Mouse (Mus musculus): ENCODE results near the gene Slc35d2. TPM values are rescaled to one million over a fixed set of nuclear protein-coding genes. Genes with fewer than 3 reads are reported as not detected.
"Not testable (repeated sequence)": the region's sequence is repeated elsewhere in the genome, so short reads cannot be mapped to it uniquely, and the experiment has no call there.

Slc35d2 gene
- total RNA-seq, 2 experiments from 2014 or later, result 0.84 to 0.89 TPM

- intact Hi-C loops (cut with DNase I), result no loop called here
- Histone ChIP-seq H3K4me3 (no peak overlapping the region), H3K27ac (no peak overlapping the region)
- TF ChIP-seq CTCF (IDR thresholded peaks at IDR 0.05), result no peak
- DNase-seq, result no peak
These were observed 47.9 kb downstream of the Slc35d2 start for GRCm38 (mm10) chr13:64081012-64081919.

- intact Hi-C loops (cut with DNase I), result no loop called here
- no peak for TF ChIP-seq CTCF (IDR thresholded peaks at IDR 0.05)
- no peak for DNase-seq
- Histone ChIP-seq H3K4me3 (no peak overlapping the region), H3K27ac (no peak overlapping the region)
These were observed 51.6 kb downstream of the Slc35d2 start for GRCm38 (mm10) chr13:64077591-64077990.

DNA sequence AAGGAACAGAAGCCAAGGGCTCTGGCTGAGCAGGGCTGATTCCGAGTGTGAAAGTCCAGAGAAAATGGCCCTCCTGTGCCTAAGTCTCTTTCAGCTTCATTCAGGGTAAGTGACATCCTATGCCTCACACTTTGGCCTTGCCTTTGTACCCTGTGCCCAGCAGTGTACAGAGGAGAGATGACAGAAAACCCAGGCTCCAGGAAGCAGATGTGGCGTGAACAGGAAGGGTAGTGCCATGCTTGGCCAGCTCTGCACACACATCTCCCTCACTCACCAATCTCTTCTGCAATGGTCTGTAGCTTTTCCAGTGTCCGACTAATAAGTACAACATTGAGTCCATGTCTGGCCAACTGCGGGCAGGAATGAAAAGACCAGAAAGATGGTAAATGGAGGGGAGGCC lies 53.1 kb downstream of the Slc35d2 start:
- no peak for DNase-seq
- TF ChIP-seq CTCF (IDR thresholded peaks at IDR 0.05), result no peak
- intact Hi-C loops (cut with DNase I), result no loop called here
- no peak overlapping the region for H3K27ac ChIP-seq
- no peak overlapping the region for H3K4me3 ChIP-seq

DNA sequence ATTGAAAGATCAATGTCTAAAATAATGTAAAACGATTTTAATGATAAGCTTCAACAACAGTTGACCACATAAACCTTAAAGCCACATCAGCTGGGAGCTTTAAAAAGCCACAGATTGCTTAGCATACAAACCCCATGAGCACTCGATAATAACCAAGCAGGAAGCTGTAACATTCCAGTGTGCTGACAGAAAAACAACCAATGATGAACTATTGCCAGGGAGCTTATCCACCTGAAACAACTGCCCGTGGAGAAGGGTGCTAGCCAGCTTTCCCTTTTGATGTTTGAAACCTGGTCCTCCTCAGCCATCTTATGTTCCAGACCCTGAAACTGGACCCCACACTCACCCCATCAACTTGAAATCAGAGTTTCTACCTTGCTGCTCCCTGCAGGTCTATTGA lies 62.5 kb downstream of the Slc35d2 start:
- no peak overlapping the region for H3K27ac ChIP-seq
- intact Hi-C loops (cut with DNase I), result no loop called here
- DNase-seq, result no peak
- H3K4me3 ChIP-seq, result no peak overlapping the region
- no peak for TF ChIP-seq CTCF (IDR thresholded peaks at IDR 0.05)

- no peak overlapping the region for H3K27ac ChIP-seq
- no peak for TF ChIP-seq CTCF (IDR thresholded peaks at IDR 0.05)
- intact Hi-C loops (cut with DNase I), result no loop called here
- no peak for DNase-seq
- no peak overlapping the region for H3K4me3 ChIP-seq
These were observed 64.9 kb downstream of the Slc35d2 start for GRCm38 (mm10) chr13:64064276-64064675.

DNA sequence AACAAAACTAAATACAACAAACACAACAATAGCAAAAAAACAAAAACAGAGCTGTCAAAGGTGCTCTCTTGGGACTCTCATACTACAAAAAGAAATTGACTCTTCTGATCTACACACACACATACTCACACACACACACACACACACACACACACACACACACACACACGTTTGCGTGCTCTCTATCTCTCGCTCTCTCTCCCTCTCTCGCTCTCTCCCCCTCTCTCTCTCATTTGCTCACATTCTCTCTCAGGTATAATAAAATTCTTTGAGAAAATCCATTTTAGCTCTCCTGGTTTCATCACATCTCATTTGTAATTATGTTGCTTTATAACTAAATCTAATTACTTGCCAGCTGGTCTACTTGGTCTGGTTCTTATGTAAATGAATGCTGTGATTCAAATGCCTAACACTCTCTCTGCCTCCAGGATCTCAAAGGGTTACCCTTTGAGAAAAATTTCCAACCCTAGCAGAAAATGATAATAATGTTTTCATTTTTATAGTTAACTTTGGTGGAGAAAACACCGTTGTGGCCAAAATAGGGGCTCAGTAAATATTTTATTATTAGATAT lies 68.1 kb downstream of the Slc35d2 start:
- DNase-seq, result no peak

DNA sequence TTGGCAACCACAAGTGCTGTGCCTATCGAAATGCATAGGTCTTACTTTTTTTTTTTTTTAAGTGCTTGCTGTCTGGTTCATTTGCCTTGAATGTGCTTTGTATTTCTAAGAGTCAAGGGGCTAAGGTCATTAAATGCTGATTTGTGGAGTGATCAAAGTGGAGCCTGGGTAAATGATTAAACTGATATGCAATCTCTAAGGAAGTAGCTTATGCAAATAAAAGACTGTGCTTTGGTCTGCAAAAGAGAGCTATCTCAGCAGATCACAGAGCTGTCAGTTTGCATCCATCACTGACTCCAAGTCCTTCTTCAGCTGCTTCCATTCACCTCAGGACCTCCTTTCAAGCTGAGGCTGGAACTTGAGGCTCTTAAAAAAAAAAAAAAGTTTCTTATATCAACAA lies 75.2 kb downstream of the Slc35d2 start:
- no peak for DNase-seq
- Histone ChIP-seq H3K27ac (no peak overlapping the region), H3K4me3 (no peak overlapping the region)
- intact Hi-C loops (cut with DNase I), result no loop called here
- no peak for TF ChIP-seq CTCF (IDR thresholded peaks at IDR 0.05)

More for the DNA sequence above, 68.1 kb downstream of the Slc35d2 start:
- no peak overlapping the region for H3K4me3 ChIP-seq
- H3K27ac ChIP-seq, result no peak overlapping the region
- TF ChIP-seq CTCF (IDR thresholded peaks at IDR 0.05), result no peak
- intact Hi-C loops (cut with DNase I), result no loop called here

DNA sequence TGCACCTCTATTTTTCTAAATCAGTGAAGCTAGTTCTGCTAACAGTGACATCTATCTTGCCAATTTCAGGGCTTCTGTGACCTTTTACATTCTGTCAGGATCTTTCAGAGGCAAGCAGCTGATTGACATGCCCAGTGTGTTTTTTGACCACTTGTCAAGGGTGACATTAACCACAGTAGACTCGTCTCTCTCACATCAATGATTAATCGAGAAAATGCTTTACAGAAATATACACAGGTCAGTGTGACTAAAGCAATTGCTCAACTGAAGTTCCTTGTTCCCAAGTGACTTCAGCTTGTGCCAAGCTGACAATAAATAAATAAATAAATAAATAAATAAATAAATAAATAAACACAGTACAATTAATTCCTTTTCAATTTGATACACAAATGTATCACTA lies 76.9 kb downstream of the Slc35d2 start:
- DNase-seq; H3K27ac ChIP-seq; H3K4me3 ChIP-seq; intact Hi-C loops (cut with DNase I): not testable (repeated sequence)

DNA sequence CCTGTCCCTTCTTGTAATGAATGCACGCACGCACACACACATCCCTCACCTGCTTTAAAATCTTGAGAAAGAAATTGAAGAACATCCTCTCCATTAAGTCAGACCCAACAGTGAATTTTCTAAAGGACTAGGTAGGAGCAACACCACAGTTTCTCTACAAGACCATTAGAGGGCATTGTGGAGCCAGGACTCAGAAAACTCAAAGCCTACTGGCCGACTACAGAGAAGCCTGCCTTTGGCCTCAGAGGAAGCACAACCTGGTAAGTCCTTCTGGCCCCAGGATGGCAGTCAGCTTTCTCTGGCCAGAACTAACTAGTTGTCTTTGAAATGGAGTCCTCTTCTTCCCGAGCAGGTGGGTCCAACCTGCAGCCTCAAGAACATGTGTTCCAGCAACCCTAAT lies 78.3 kb downstream of the Slc35d2 start:
- DNase-seq, result no peak
- no peak; the same call in 1 of the 2 replicates for TF ChIP-seq CTCF (IDR thresholded peaks at IDR 0.05)
- Histone ChIP-seq H3K27ac (no peak overlapping the region), H3K4me3 (no peak overlapping the region)
- intact Hi-C loops (cut with DNase I), result no loop called here

DNA sequence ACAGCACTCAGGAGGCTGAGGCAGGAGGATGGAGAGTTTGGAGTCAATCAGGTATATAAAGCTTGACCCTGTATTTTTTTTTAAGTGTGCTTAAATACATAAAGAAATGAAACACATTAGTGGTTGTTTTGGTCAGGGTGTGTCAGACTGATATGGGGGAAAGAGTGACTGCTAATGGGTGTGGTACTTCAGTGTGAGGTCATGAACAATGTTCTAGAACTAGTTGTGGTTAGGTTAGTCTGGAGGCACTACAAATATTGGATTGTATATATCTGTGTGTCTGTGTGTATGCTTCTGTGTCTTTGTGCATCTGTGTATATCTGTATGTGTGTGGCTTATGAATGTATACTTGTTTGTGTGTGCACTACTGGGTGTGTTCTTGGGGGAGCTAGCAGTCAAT lies 79.6 kb downstream of the Slc35d2 start:
- no peak for DNase-seq
- intact Hi-C loops (cut with DNase I), result no loop called here
- no peak overlapping the region for H3K27ac ChIP-seq
- TF ChIP-seq CTCF (IDR thresholded peaks at IDR 0.05), result no peak
- H3K4me3 ChIP-seq, result no peak overlapping the region

- DNase-seq, result no peak
- no peak overlapping the region for H3K27ac ChIP-seq
- intact Hi-C loops (cut with DNase I), result no loop called here
- no peak overlapping the region for H3K4me3 ChIP-seq
- TF ChIP-seq CTCF (IDR thresholded peaks at IDR 0.05), result no peak
These were observed 80.7 kb downstream of the Slc35d2 start for GRCm38 (mm10) chr13:64048467-64048866.

Other genes starting within 250 kb of the Slc35d2 start
- not detected for gene Hsd17b3, start 40.1 kb downstream of the Slc35d2 start, total RNA-seq (2021)
- gene Zfp367, start 23.8 kb upstream of the Slc35d2 start, total RNA-seq (2021), result 10 to 100 TPM; 19.1 to 23.8 TPM
- 10 to 100 TPM; 22.2 to 24.8 TPM for gene Habp4, start 32.5 kb upstream of the Slc35d2 start, total RNA-seq (2021)
- gene Cdc14b, start 145.9 kb upstream of the Slc35d2 start, total RNA-seq (2021), result 1 to 10 TPM; 6.3 to 6.8 TPM
- gene Aaed1, start 183.3 kb upstream of the Slc35d2 start, total RNA-seq (2021), result 10 to 100 TPM; 40.4 to 47.8 TPM
- gene Ctsl, start 241.5 kb upstream of the Slc35d2 start, total RNA-seq (2021), result 100 to 1,000 TPM; 111 to 149 TPM

Data from gastrocnemius, adult 2 months (tissue).